Mouse (Mus musculus): ENCODE data around the gene Abi3bp. TPM values are rescaled to one million over a fixed set of nuclear protein-coding genes. Genes with fewer than 3 reads are reported as not detected.
A peak's percentile ranks its signal among the peaks of the same experiment; 100 is the strongest.

Gene Abi3bp
- total RNA-seq, 2 experiments from 2014 or later: 11.1 to 12.3 TPM

DNA sequence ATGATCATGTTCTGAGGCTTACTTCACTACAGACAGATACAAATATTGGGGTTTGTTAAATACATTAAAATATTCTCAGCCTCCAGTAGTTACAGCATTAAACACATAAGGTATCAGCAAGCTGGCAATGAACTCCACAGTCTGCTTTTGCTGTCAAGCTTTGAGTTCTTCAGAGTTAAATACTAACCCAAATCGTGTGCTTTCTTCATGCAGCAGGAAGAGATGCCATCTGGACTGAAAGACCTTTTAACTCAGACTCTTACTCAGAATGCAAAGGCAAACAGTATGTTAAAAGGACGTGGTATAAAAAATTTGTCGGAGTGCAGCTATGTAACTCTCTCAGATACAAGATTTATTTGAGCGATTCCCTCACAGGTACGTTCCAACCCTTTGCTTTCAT is 209.1 kb downstream of the Abi3bp start:
- no peak for DNase-seq

DNA sequence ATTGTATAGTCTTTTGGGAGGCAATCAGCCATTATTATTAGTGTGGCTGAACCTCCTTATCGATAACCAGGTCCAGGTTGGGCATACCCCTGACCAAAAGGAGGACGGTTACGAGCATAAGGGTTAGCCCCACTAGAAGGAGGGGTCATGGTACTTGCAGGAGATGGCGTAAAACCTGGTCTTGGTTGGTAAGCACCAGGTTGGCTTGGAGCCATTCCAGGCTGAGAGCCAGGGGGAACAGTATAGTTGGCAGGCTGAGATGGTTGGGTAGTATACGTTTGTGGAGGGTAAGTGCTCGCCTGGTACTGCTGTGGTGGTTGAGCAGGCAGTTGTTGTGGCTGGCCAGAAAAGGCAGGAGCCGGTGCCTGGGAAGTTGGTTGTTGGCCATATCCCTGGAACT is 213.0 kb downstream of the Abi3bp start:
- peak; percentile 37 for DNase-seq

DNA sequence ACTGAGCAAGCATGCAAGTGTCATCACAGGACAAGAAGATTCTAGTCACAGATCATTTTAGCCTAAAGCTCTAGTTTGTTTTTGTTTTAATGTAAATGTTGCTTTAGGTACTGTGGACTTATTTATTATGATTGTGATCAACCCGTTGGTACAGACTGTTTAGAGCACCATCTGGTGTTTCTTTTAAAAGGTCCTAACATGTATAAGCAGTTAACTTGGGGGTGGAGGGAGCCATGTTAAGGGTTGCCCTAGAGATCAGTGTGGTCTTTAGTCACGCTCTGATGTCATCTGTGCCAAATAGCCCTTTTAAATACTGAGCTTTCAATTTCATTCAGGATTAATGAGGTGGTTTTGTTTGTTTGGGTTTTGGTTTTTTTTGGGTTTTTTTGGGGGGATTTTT is 218.8 kb downstream of the Abi3bp start:
- no peak for DNase-seq

DNA sequence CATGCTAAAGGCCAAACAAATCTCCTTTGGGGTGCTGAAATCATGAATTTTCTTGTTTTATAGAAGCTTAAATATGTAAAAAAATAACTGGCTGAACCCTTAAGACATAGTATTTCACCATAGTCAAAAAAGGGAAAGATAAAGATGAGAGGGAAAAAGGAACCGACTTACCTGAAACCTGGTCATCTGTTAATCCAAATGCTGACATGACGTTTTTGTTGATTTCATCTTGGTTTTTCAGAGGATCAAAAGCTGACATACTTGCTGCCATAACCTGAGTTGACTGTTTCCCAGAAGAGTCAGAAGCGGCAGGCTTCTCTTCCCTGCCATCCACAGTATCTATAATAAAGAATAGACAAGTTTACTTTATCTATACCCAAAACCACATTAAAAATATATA is 223.2 kb downstream of the Abi3bp start:
- no peak for DNase-seq

DNA sequence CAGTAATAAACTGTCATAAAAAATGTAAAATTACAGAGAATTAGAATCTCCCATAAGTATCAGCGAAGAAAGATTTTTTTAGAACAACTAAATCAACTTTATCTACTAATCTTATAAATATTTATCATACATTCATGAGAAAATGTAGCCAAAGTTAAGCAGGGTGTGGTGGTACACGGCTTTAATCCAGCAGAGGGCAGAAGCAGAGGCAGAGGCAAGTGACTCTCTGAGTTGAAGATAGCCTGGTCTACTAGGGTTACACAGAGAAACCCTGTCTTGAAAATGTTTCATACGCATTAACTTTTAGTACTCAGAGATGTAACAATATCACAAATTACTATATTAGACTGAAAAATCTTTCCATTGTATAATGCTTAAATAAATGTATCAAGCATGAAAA is 228.1 kb downstream of the Abi3bp start:
- no peak for DNase-seq

DNA sequence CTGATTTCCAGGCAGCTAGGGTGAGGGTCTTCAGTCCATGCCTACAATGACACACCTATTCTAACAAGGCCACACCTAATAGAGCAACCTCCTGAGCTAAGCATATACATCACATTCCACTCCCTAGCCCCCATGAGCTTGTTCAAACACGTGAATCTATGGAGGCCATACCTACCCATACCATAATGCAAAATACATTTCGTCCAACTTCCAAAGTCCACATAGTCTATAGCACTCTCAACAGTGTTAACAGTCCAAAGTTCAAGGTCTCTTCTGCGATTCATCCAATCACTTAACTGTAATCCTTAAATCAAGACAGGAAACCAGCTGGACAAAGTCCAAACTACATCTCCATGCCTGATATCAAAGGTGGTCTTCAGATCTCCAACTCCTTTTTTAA is 232.4 kb downstream of the Abi3bp start:
- DNase-seq: no peak

DNA sequence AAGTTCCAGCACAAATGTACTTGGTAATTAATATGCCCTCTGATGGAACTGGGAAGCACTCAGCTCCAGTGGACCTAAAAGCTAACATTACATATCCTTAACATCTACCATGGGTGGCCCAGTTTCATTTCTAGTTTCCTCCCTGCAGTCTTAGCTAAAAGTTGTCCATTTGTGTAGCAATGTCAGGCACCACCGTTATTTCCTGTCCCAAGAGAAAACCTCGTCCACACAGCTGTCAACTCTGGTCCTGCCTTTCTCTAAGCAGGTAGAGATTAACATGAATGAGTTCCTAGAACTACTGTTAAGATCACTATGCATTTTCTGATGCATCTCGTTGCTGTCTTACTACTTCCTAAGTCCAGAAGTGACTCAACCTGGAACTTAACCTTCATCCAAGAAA is 237.9 kb downstream of the Abi3bp start:
- no peak for DNase-seq

DNA sequence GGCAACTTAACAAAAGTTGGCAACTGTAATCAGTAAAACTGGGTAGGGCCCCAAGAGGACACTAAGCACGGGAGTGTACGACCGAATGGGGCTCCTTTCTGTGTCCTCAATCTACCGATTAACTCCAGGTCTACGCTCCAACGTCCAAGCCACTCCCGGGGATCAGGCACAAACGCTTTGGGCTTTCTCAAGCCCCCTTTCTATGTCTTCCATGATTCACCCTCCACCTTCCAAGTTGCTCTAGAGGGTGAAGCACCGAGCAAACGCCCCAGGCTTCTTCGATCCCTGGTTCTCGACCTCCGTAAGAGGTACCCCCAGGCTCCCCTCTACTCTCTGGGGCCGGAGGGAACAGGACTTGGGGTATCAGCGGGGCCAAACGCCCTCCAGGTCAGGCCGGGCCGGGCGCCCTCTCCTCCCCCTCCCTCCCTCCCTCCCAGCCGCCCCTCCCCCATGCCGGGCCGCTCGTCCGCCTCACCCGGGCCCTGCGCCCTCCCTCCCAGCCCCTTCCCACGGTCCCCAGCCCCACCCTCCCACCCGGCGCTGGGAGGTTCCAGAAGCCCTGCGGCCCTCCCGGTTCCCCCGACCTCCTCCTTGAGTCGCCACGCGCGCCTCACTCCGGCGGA is 239.0 kb downstream of the Abi3bp start:
- no peak for DNase-seq

DNA sequence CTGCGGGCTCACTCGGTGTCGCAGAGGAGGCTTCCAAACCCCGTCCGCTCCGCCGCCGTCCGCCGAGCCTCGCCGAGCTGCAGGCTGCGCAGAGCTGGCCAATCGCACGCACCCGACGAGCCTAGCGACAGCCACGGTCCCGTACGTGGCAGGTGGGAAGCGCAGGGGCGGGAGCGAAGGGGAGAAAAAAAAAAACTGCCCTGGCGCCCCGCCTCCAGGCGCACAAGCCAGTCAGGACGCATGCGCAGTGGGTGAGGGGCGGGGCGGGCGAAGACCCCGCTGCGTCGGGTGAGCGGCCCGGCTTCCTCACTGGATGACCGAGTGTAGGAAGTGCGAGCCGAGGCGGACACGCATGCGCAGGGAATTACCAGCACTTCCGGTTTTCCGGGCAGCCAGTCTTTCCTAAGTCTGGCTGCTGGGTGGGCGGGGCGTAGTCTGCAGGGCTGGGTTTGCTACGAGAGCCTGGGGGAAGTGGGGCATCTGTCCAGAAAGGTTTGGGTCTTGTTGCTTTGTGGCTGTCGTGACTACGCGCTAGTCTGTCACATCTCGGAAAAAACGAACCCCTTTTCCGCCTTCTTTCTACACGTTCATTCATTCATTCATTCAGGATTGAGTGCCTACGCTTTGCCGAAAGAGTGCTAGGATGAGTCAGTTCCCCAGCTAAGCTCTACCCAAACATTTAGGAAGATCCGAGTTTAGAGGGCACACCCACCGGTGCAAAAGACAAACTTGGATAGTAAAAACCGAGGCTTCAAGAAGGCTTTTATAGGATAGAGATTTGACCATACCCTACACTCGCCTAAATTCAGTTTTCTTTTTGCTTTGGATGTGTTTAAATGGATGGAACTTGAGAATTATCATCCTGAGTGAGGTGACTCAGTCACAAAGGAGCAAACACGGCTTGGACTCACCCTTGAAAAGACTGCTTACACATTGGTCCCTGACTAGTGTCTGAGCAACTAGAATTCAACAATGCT is 239.8 kb downstream of the Abi3bp start, which contains the start of gene Tfg:
Gene Tfg, minus strand, starts transcription at position 227 of the 977 bp plus-strand sequence.
- DNase-seq: peak; percentile 100

DNA sequence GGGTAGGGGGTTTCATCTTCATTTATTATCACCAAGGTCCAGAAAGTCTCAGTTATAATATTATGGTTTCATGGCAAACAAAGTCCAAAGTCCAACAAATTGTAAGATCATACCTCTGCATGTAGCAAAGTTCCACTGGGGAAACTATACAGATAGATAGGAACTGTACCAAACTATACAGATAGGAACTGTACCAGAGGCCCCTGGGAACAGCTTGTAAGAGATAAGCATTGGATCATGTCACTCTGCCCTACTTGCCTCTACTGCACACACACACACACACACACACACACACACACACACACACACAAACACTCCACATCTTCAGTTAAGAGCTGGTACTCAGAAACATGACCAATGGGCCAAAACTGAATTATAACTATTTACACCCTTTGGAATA is 241.4 kb downstream of the Abi3bp start:
- DNase-seq: no peak

DNA sequence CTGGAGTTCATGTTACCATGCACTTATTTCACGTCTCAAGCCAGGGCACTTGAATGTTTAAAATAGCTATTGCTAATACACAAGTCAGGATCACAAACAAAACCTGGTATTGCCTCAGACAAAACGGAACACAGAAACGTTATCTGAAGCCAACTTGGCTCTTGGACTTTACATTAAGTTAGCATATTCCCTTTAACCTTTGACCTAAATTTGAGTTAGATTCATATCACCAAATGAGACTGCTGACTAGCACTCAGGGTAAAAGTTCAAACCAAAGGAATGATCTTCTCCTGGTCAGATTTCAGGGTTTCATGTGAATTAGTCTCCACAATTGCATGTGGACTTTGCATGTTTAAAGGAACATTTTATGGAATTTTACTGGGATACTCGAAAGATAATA is 244.7 kb downstream of the Abi3bp start:
- no peak for DNase-seq

DNA sequence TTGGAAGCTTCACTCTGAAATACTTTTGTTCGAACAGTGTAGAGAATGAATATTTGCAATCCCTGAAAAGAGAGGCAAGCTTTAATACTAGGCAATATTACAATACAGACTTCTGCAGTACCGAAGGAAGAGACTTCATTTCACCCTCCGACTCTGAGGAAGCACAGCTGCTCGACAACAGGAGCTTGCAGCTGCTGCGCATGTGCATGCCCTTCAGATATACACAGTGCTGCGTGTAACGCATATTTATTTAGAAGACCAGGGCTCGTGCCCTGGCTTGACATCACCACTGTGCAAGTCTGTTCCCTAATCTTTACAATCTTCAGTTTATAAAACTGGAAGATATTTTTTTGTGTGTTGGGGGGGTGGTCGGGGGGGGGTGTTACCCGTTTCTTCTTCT is 247.2 kb downstream of the Abi3bp start:
- no peak for DNase-seq

DNA sequence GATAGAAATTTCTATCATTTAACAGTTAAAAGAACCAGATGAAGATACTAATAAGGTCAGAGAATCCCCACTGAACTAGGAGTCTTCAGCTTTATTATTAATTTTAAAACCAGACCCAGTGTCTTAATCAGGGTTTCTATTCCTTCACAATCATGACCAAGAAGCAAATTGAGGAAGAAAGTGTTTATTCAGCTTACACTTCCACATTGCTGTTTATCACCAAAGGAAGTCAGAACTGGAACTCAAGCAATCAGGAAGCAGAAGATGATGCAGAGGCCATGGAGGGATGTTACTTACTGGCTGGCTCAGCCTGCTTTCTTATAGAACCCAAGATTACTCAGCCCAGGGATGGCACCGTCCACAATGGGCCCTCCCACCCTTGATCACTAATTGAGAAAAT is 251.4 kb downstream of the Abi3bp start:
- DNase-seq: no peak

Other genes starting within 250 kb of the Abi3bp start
- gene Tfg, start 239.6 kb downstream of the Abi3bp start, total RNA-seq (2021): 10 to 100 TPM; 64.8 to 66.5 TPM

All from adrenal gland, postnatal 10 days (tissue).